Mouse (Mus musculus): ENCODE measurements around the gene Faap24.

The Faap24 gene

DNA sequence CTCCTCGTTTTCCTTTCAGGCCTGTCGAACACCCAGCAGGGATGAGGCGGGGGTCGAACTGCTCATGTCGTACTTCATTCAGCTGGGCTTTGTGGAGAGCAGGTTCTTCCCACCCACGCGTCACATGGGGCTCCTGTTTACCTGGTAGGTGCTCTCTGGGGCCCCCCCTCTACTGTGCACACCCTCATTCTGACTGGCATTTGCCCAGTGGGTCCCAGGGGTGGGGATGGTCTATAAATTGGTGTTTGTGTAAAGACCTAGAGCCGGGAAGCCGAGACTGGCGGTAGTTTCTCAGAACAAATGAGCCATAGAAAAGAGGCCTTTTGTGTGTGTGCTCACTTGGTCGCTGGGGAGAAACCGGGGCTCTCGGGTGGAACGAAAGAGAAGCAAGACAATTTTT lies 25.5 kb downstream of the Faap24 start:
- DNase-seq (ENCODE audit: low spot score in 2 of 2): no peak

DNA sequence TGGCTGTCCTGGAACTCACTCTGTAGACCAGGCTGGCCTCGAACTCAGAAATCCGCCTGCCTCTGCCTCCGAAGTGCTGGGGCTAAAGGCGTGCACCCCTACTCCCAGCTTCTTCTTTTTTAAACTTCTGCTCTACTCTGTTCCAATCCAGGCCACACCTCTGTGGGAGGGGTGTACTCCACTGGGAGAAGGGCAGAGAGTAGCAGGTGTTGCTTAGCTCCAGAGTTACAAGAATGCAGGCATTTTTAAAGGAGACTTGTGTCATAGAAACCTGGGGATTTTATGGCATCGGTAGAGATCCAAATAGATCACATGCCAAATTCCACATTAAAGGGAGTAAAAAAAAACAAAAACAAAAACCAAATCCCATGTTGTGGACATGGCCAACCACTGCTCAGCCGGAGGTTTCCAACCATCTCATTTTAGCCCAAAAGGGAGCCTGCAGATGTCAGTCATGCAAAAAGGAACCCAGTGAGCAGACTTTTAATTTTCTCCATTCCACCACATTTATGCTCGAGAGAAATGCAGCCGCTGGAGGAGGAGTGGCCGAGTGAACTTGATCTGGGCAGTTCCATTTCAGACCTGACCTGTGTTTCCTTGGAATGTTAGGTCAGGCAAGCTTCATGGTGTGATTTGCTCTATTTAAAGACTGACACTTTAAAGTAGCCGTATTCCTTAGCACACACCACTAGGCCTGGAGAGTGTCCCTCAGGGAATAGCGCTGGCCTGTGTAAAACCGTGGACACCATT lies 31.3 kb downstream of the Faap24 start:
- DNase-seq (ENCODE audit: low spot score in 2 of 2): no peak

DNA sequence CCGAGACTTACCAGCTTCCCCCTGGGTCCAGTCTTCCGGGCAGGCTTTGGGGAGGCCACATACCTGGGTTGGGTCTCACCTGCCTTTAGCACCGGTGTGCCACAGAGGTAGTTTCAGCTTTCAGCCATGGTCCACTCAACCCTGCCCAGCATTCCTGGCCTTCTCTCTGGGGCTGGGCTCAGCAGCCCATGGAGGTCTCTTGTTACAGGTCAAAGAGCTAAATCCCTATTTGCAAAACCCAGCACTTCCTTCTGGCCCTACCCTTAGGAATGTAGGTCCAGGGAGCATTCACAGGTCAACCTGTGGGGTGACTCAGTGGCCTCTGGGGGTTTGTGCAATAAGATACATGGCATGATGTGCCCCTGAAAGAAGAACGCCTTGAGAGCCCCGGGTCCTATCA lies 33.8 kb downstream of the Faap24 start:
- DNase-seq (ENCODE audit: low spot score in 2 of 2): no peak

DNA sequence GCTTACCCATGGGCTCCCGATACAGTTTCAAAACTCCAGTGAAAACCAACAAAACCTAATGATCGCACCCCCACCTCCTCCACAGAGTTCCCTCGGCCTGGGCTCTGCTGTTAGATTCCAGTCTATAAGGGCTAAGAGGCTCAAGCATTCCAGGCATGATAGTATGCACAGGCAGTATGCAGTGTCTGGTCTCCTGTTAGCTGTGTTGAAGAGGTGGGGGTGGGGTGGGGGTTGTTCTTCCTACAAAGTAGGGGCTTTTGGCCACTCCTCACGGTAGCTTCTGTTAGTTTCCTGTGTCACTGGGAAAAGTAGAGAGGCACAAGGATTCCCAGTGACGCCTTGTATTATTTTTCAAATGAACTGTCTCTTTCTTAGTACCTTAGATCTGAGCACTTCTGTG lies 34.4 kb downstream of the Faap24 start:
- DNase-seq (ENCODE audit: low spot score in 2 of 2): no peak

DNA sequence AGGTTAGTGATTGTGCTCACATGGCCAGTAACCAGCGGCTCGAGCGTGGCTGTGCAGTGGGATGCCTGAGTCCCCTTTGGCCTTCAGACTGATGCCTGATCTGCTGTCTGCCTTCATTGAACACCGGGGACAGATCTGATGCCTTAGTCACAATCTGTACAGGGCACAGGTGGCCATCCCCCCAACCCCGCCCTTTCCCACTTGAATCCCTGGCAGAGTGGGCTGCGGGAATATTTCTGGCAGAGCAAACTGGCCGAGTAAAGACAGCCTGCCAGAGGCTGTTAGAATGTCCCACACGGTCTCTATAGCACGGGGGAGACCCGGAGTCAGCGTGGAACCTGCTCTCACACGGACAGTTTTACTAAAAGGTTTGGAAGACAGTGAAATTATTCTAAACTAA lies 39.0 kb downstream of the Faap24 start:
- no peak for DNase-seq (ENCODE audit: low spot score in 2 of 2)

DNA sequence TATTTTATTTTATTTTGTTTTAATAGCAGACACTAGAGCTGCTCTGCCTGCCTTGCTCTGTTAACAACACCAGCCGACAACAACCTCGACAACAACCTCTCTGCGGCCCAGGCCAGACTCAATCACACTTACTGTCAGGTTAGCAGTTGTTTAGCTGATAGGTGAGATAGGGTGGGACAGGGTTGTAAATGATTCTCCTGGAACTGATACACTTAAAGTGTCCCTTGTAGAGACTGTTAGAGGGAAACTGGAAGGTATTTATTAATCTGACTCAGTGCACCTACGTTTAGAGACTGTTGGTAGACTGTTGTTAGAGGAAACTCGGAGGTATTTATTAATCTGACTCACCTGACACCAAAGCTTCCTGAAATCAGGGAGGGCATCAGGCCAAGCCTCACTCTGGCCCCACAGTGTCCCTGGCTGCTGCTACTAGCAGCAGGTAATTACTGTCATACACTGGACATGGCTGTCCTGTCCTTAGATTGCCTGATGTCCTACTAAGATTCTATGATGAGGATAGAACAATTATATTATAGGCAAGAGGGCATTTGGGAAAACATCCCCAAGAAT lies 41.2 kb downstream of the Faap24 start:
- DNase-seq (ENCODE audit: low spot score in 2 of 2): no peak

DNA sequence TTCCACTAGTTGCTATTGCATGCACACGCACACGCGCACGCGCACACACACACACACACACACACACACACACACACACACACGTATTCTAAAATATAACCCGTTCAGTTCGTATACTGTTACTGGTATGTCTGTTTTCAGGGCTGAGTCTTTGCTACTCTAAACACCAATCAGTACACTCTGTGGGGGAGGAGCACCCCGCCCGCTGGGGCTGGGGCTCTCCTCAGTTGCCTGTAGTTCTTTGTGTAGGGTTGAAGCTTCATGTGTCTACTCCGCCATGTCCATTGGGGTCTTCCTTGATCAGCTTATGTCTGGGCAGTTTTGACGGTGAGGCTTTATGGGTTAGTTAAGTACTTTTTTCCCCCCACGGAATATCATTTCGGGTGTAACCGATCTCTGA lies 43.3 kb downstream of the Faap24 start:
- DNase-seq (ENCODE audit: low spot score in 2 of 2): no peak

DNA sequence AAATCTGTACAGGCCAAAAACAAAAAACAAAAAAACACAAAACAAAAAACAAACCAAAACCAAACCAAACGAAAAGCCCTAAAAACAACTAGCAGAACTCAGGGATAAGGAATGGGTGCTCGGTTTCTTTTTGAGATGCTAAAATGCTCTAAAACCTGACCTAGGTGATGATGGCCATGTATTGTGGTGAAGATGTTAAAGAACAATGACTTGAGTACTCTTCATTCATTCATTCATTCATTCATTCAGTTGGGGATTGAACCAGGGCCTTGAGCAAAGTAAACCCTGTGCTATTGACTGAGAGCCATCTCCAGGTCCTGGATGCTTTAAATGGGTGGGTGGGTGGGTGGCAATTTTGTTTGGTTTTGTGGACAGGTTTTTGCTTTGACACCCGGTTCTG lies 45.5 kb downstream of the Faap24 start:
- DNase-seq (ENCODE audit: low spot score in 2 of 2): no peak

DNA sequence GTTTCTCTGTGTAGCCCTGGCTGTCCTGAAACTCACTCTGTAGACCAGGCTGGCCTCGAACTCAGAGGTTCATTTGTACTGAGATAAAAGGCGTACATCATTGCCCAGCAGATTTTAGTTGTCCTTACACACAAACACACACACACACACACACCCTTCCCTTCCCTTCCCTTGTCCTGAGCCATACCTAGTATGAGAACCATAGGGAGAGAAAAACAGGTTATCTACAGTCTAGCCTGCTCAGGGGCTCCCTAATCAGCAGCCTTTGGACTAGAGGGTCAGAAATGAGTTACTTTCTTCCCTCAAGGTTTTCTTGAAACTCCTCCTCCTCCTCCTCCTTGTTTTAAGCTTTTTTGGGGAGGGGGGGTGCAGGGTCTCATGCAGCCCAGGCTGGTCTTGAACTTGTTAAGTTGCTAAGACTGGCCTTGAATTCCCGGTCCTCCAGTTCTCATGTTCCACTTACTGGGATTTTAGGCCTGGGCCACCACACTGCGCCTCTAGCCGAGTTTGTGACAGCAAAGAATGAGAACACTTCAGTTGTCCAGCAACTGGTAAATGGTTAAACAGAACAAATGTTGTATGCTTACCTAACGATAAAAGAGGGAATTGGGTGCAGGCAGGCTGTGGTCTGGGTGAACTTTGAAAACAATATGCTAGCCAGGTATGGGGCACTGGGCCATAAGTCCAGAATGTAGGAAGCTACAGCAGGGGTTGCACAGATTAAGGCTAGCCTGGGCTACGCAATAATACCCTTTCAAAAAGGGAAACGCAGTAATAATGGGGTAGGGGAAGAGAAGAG lies 46.6 kb downstream of the Faap24 start:
- DNase-seq (ENCODE audit: low spot score in 2 of 2): no peak

DNA sequence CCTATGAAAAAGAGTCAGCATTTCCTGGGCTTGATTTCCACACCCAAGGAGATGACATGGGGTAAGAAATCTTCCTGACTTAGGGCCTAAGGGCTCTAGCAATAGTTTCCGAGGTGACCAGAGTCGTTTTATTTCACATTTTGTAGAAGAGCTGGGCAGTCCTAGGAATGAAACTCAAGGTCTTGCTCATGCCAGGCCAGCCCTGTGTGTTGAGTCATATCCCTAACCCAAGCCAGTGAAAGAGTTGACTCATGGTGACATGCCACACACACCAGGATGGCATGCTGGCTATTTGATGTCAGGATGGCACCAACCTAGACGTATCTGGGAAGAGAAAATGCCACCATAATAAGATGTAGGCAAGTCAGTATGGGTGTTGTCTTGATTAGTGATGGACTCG lies 47.6 kb downstream of the Faap24 start:
- DNase-seq (ENCODE audit: low spot score in 2 of 2): no peak

DNA sequence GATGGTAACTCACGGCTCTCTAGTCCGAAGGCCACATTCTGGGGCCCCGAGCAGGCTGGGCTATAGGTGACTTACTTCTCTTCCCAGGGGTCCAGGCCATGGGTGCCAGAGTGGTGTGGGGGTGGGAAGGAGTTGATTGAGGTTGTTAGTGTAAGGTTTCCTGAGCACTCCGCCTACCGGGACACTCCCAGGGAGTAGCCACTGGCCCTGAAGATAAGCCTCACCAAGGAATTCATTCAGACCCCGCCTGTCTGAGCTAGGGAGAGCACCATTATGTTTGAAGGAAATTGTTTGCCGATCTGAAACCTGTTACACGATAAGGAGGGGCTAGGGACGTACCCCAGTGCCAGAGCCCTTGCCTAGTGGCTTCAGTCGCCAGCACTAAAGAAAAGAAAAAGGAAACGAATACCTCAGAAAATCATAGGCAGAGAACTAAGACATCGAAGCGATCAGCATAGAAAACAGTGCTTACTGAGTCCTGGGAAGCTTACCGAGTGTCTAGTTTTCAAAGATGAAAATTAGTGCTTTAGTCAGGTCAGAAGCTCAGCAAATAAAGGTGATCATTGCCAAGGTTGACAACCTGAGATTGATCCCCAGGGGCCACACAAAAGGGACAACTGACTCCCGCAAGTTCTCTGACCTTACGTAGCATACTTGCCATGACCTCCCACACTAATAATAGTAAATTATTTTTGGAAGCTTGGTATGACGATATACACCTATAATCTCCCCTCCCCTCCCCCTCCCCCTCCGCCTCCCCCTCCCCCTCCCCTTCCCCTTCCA lies 48.5 kb downstream of the Faap24 start:
- no peak for DNase-seq (ENCODE audit: low spot score in 2 of 2)

DNA sequence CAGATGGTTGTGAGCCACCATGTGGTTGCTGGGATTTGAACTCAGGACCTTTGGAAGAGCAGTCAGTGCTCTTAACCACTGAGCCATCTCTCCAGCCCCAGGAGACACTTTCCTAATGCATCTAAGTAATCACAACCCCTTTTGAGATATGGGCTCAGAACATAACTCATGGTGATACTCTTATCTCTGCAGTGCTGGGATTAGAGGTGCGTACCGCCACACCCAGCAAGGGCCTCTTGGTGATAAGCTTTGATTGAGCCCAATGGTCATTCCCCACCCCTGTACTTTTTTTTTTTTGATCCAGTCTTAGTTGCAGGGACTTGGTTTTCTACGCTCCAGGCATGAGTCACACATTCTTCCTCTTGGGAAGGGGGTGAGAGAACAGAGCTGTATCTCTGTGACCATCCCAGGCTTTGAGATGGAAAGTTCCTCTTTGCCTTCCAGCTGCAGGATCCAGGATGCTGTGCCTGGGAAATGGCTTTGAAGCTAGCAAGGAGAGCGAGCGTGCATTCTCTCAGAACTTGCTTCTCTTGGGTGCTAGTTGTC lies 51.8 kb downstream of the Faap24 start:
- no peak for DNase-seq (ENCODE audit: low spot score in 2 of 2)

DNA sequence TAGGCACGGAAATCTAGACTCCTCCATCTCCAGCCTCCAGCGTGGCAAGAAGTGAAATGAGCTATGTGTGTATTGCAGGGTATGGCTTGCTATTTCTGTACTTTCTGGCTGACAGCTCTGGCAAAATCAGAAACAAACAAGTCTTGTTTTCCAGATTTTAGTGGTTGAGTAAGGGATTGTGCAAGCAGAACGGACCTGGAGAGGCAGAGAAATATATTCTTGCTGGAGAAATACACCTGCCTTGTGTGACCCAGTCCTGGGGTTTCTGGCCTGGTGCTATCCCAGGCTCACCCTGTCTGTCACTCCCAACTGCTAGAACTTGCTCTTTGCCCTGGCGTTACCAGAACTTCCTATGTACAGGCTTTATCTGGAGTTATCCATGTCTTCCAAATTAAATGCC lies 54.1 kb downstream of the Faap24 start:
- DNase-seq (ENCODE audit: low spot score in 2 of 2): no peak

Data from frontal cortex, postnatal 10 days (tissue).